Mouse (Mus musculus) naive thymus-derived CD4-positive, alpha-beta T cell, adult 5 months (primary cell): Measurements from ENCODE around the gene Ly6g6c. TPM values are rescaled to one million over a fixed set of nuclear protein-coding genes. Genes with fewer than 3 reads are reported as not detected.

Source experiments
- polyA plus RNA-seq: library from polyadenylated mRNA; unstranded; fragments of 100-300 nt; shearing (Covaris generic); gene quantifications from one replicate; pipeline ENCODE4 v1.2.1, GENCODE M21; 2017

Ly6g6c gene
- not detected for polyA plus RNA-seq

DNA sequence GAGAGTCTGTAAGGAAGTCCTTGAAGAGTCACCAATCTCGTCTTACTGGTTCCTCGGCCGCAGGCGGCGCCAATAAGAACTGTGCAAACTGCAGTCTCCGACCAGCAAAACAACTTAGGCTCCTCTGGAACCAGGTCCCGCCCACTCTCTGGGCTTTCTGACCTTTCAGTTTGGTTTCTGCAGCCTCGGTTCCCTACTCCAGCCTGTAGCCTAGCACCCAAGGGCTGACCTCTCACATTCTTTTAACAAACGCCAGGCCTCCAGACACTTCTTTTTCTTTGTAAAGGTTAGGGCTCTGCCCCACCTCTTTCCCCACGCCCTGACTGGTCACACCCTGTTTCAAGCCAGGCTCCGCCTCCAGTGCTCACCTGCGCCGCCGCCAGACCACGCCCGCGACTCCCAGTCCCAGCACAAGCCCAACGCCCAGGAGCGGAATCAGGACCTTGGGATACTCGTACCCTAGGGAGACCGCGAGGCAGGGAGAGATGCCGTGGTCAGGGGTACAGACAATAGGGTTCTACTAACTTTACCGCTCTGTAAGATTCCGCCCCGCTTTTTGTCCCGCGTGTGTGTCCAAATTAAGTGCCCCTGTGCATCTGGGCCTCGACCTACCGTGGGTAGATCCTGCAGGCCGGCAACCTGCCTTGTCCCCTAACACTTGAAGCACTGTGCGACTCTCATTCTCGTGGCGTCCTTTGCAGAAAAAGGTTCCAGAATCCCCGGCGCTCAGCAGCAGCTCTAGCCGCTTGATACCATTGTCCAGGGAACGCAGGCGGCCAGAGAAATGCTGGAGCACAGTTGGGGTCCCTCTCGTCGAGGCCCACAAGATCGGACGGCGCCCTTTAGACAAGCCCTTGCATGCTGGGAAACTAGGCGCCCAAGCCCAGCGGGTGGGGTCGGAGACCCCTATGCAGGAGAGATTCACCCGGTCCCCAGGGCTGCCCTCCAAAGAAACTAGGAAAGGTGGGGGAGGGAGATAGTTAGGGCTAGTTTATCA lies at the start of gene Ly6g6c:
Ly6g6c (plus strand) TSS at position 438 of the 997 bp plus-strand sequence.

DNA sequence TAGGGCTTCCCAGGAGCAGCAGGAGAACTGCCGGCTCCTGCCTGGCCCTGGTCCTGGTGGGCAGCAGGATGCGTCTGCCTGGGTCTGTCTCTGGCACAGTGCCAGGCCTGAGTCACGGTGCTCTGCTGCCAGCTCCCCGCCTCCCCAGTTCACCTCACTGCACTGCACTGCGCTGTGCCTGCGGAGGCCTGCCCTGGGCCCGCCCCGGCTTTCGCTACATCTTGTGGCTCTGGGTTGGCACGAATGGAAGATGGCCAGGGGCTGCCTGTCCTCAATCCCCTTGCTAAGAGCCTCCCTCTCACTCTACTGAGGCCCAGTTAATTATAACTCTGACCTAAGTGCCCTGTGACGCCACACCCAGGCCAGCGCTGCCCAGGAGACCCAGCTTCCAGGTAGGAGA lies 48.8 kb upstream of the Ly6g6c start, which contains the start of gene Vwa7:
Vwa7 (plus strand) TSS at position 204 of the 400 bp plus-strand sequence.

DNA sequence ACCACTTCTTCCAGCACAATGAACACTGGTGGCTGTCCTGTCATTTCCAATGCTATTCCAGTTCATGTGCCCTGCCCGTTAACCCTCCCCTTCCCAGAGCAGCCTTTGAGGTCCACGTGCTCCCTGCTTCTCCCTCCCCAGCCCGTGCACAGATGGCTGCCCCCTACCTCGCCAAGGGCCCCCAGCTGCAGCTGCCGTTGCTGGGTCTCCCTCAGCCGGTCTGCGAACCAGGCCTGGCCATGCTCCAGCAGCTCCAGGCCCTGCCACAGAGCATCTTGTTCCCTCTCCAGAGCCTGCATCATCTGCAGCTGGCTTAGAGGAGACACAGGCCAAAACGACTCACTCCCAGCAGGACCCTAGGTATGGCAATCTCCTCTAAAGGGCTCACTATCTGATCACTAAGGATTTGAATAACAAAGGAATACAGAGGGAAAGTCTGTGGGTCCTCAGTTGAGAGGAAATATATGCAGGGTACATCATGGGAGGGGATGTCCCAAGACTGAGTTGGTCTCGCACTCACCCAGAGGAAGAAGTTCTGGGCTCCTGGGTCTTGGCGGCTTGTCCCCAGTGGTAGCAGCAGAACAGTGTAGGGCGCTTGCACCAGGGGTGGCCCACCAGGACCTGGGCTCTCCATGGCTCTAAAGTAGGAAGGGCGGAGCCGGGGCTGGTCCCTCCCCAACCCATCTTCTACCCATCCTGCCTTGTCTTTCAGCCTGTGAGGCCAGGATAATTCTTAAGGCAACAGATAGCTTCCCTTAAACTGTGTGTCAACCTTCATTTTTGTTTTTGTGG lies 37.7 kb upstream of the Ly6g6c start, which contains the start of gene Sapcd1:
Sapcd1 (minus strand) TSS at position 740 of the 792 bp plus-strand sequence.

DNA sequence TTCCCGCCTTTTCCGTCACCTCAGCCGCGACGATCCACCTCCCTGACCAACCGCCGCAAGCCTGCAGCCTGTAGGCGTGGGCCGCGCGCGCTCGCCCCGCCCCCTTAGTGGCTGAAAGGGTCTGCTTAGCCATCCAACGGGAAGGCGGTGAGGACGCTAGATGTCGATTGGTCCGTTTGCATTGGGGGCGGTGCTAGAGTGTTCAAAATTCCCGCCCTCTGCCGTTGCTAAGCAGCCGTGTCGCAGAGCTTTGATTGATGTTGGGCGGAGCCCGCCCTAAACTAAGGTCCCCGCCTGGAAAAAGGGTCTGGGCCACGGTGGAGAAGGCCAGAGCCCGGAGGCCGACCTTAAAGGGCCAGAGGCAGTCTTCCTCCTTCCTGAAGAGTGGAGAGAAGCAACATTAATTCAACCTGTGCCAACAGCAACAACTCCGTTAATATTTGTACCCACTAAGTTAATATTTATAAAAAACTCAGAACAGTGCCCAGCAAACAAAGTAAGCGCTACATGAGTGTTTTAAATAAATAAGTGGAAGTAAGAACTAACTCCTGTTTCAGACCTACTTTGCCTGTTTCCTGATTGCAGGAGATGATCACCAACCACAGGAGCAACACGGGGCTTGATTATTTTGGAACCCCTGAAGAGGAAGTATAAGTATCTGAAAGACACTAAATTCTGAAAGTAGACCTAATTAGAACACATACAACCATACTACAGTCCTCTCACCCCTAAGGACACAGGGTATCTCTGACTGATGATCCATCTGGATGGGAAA lies 18.3 kb upstream of the Ly6g6c start, which contains the start of gene Msh5:
Msh5 (minus strand) TSS at position 65 of the 775 bp plus-strand sequence.

DNA sequence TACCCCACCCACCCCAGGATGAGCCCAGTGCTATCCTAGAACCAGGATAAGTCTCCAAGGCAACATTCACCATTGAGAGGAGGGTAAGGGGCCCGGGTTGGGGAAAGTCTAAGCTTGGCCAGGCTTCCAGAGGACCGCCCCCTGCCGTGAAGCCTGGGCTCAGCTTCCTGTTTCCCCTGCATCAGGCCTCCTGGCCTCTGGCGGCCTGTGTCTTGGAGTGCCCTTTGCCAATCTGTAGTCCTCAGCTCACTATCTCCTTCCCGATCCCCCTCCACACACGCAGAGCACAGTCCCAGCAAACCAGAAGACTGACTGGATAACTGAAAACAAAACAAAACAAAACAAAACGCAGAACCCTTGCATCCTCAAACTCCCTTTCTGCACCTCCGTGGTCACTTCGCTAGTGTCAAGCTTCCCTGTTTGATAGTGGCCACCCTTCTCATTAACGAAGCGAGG lies 15.6 kb upstream of the Ly6g6c start, which contains the start of gene Clic1:
Clic1 (plus strand) TSS at position 406 of the 456 bp plus-strand sequence.

DNA sequence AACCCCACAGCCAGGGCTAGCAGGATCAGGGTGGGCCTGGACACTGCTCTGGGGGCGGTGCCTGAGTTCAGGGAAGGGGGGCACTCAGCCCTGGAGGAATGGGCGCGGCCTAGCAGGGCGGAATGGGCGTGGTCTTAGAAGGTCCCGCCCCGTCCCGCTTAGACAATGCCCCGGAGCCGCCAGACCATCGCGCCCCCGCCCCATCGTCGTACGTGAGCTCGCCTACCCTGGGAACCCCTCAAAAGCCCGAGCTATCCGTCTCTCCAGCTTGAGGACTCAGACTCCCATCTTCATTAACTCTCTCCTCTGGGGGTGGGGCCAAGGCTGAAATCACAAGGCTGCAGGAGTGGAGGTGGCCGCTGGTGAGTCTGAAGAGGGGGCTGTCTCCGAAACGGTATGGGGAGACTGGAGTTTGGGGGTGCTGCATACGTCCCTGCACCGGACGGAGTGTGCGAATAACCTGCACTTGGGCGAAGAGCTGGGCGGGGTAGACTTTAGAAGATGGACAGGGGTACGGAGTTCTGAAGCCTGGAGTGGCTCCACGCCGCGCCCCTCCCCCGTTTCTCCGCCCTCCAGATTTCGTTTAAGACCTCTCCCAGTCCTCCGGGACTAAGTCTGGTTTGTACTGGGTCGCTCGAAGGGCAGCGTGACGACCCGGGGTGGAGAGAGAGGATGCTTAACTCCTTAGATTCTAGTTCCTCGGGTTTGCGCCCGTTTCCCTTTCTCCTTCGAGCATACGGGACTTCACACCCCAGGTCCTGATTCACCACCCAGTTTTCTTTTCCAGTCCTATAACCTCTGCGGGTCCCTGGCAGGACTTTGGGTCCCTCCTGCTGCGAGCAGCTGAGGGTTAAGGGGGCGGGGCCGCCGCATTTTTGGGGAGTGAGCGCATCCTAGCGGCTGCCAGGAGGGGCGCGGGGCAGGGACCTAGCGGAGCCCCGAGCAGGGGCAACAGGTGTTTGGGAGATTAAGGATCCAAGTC lies 6.0 kb upstream of the Ly6g6c start, which contains the start of gene Ddah2:
Ddah2 (plus strand) TSS at position 125 of the 982 bp plus-strand sequence.

DNA sequence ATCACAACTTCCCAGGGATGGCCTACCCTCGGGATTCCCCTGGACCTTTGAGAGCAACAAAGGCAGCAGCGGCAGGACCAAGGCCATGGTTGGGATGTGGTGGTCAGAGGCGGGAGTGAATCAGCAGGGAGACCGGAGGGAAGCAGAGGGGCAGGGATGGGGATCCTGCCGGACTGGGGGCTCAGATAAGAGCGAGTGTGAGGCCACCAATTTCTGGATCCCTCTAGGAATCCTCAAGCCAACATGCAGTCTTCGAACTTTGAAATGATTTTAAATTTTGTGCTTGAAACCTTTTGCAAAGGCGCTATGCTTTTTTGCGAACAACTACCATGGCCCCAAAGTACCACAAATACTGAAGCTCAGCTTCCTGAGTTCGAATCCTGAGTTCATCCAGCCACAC lies 896 bp downstream of the Ly6g6c start, which contains the start of gene Mpig6b:
Mpig6b (minus strand) TSS at position 101 of the 400 bp plus-strand sequence.

DNA sequence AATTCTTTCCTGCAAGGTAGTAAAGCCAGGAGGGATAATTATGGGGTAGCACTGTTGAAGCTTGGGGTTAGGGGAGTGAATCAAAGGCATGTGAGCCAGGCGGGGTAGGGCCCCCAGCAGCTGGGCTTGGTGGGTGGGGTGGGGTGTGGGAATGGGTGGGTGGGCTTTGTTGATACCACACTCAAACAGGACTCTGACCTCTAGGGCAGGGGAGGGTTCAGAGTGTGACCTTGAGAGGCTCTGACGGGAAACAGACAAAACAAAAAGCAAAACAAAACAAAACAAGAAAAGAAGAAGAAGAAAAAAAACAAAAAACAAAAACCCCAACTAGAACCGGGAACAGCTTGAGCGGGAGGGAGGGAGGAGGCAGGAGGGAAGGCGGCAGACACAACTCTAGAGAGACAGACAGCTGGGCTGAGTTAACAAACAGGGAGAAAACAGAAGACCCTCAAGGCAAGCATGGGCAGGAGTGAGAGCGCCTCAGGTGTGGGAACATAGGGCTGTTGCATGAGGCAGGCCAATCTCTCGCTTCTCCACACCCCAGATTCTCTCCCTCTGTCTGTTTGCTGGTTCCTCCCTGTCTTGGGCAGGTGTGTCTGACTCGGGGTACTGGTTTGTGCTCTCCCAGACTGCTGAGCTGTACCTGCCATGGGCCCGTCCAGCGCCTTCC lies 11.5 kb downstream of the Ly6g6c start, which contains the start of gene Ly6g6e:
Ly6g6e (plus strand) TSS at position 396 of the 670 bp plus-strand sequence.

DNA sequence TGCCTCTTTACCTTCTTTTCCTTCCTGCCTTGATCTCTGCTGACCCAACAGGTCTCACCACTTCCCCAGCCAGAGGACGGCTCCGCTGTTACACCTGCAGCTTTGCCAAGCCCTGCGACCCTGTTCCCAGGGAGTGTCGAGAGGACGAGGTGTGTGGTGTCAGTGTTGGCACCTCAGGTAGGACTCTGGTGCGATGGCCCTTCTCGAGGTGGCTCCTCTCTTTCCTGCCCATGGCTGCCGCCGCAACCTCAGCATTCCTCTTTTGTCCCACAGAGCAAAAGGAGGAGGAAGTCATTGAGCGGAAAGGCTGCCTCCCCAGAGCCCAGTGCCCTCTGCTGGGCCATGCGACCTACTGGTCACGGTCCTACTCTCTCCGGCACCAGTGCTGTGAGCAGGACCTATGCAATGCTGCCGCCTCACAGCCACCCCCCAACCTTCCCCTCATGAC lies 12.6 kb downstream of the Ly6g6c start, which contains the start of gene Ly6g6d:
Ly6g6d (minus strand) TSS at position 280 of the 448 bp plus-strand sequence.

DNA sequence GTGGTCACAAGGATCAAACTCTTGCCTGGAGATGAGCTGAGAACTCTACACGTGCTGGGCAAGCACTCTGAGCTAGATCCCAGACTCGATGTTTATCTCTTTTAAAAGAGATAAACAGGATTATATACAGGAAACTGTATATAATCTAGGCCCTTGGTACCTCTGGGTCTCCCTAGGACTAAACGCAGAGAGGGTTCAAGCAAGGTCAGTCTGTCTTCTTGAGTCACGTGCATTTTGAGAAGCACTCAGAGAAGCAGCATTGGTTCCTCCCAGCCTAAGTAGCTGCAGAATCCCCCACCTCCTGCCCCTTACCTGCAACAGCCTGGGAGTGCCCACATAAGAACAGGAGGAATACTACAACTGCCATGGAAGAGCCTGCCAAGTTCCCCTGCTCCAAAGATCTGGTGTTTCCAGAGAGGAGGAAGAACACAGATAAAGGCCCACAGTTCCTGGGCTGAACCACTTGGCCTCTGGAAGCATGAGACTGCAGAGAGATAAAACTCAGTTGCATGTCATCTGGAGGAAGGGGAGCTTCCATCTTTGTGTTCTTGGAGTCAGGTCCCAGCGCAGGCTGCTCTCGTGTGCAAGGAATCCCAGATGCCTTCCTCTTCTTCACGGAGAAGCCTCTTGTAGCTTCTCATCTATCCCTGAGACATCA lies 20.1 kb downstream of the Ly6g6c start, which contains the start of gene Ly6g6f:
Ly6g6f (minus strand) TSS at position 403 of the 658 bp plus-strand sequence.

DNA sequence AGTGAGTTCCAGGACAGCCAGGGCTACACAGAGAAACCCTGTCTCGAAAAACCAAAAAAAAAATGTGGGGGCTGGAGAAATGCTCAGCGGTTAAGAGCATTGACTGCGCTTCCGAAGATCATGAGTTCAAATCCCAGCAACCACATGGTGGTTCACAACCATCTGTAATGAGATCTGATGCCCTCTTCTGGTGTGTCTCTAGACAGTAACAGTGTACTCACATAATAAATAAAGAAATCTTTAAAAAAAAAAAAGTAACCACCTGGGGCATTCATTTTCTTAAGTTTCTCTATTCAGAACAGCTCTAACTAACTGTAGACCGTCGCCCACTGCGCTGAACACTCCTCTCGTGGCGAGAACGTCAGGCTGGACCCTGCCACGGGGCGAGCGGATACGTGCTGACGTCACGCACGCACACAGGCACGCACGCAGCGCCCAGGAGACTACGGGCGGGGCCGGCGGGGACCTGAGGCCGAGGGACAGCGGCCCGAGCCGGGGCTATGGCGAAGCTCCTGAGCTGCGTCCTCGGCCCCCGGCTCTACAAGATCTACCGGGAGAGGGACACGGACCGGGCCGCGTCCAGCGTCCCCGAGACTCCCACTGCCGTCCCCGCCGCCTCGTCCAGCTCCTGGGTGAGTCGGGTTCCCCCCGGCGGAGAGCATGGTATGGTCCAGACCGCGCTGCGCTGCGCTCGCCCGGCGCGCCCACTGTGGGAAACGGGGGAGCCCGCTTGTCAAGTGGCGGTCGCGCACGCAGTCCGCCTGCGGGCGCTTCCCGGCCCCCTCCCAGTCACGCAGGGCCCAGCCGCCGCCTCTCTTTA lies 23.8 kb downstream of the Ly6g6c start, which contains the start of gene Abhd16a:
Abhd16a (plus strand) TSS at position 439 of the 820 bp plus-strand sequence.

DNA sequence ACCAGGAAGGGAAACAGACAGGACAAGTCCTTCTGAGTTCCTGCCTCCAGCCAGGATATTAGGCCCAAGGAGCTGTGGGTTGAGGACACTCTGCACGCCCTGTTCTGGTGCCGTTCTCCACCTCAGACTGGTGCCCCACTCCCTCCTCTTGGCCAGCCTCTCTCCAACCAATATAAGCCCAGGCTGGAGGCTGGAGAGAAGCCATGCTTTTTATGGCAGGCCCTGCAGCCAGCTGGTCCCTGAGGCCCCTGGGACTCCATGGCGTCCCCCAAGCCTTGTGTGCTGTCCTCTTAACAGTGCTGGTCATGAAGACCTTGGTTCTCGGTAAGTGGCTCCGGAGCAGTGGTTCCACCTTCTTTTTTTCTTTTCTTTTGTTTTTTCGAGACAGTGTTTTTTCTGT lies 42.9 kb downstream of the Ly6g6c start, which contains the start of gene Ly6g5c:
Ly6g5c (plus strand) TSS at position 183 of the 400 bp plus-strand sequence.

DNA sequence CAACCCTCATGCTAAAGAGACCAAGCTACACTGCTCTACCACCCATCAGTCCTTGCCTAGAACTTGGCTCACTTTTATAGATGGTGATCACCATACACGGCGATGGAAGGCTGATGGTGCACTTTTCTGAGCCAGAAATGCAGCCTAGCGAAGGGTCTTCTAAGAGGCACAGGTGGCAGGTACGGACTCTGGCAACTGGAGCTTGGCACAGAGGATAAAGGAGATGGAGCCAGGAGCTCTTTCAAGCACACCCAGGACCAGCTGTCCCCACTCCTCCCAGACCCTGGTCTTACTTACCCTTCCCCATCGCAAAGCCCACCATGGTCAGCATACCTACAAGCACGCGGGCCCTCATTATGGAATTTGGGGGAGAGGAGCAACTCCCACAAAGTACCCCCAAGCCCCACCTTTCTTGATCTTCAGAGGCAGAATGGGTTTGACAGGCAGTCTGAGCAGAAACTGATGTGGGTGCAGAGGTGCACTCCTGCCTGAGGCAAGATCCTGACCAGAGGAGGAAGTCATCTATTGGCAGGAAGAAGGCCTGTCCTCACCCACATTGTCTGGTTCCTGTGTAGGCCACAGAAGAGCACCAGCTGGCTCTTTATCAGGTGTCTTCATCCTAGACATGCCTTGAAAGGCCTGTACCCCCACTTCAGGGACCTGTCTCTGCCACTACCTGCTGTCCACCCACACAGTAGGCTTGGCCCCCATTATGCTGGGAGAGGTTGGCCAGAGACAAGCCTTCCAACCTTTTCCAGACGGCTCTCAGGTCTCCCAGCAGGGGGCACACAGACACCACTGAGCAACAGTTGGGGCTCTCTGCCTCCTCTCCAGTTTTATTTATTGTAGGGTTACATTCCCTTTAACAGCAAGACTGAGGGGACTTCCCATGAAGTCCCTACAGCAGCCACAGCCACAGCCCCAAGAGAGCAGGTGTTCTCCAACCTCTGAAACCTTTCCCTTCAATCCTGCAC lies 50.1 kb downstream of the Ly6g6c start, which contains the start of gene Ly6g5b:
Ly6g5b (minus strand) TSS at position 383 of the 974 bp plus-strand sequence.

